Mouse (Mus musculus) hindbrain, embryonic 11.5 days (tissue): ENCODE results near the gene Cdc42ep5. TPM values are rescaled to one million over a fixed set of nuclear protein-coding genes. Genes with fewer than 3 reads are reported as not detected.

Source experiments
- ATAC-seq: fragments of 200-750 bp; cut with Nextera tagmentation; 2 replicates; pipeline ENCODE4 v1.8.0; 2017; ENCODE audit warnings: mild to moderate bottlenecking, moderate TSS enrichment, moderate library complexity; ENCODE audit not compliant: low FRiP score
- DNase-seq: peaks from one replicate; pipeline ENCODE4 v3.0.0-alpha.2; 2015; ENCODE audit warnings: low spot score
- H3K27ac ChIP-seq: fragments of 300-500 bp; sonication (generic); 2 replicates; pipeline ENCODE4 v1.5.1; 2014; ENCODE audit warnings: mild to moderate bottlenecking, low read depth, low read length
- H3K27me3 ChIP-seq: fragments of 300-500 bp; sonication (generic); 2 replicates; pipeline ENCODE4 v1.6.1; 2014; ENCODE audit warnings: mild to moderate bottlenecking, low read length, moderate library complexity, mixed read lengths; ENCODE audit not compliant: control insufficient read depth, insufficient read depth
- H3K36me3 ChIP-seq: fragments of 300-500 bp; sonication (generic); 2 replicates; pipeline ENCODE4 v1.6.1; 2014; ENCODE audit warnings: mild to moderate bottlenecking, low read length, moderate library complexity, mixed read lengths; ENCODE audit not compliant: control insufficient read depth, insufficient read depth
- H3K4me1 ChIP-seq: fragments of 300-500 bp; sonication (generic); replicated peaks from 2 replicates; pipeline ENCODE4 v1.6.1; 2014; ENCODE audit warnings: low read length, mixed read lengths; ENCODE audit not compliant: control insufficient read depth, insufficient read depth
- H3K4me2 ChIP-seq: fragments of 300-500 bp; sonication (generic); replicated peaks from 2 replicates; pipeline ENCODE4 v1.6.1; 2014; ENCODE audit warnings: mild to moderate bottlenecking, low read depth, low read length
- H3K4me3 ChIP-seq: fragments of 300-500 bp; sonication (generic); 2 replicates; pipeline ENCODE4 v1.5.1; 2014; ENCODE audit warnings: low read depth, low read length
- H3K9ac ChIP-seq: fragments of 300-500 bp; sonication (generic); 2 replicates; pipeline ENCODE4 v1.6.1; 2014; ENCODE audit warnings: low read depth, low read length
- H3K9me3 ChIP-seq: fragments of 300-500 bp; sonication (generic); 2 replicates; pipeline ENCODE4 v1.6.1; 2016; ENCODE audit warnings: low read length; ENCODE audit not compliant: control insufficient read depth
- WGBS: fragments of 180-500 bp; shearing (Covaris S2); extraction: QIAGEN DNeasy Blood & Tissue Kit; methylation state at CpG from one replicate; pipeline ENCODE4 v1.1.7; 2014; 5-methylcytosine and 5-hydroxymethylcytosine counted together
- polyA plus RNA-seq: library from polyadenylated mRNA; unstranded; fragments of >200 nt; fragmentation: Nextera tagmentation; extraction: Ambion mirVana; gene quantifications from 2 replicates; pipeline ENCODE4 v1.2.1, GENCODE M21; 2014

Cdc42ep5 gene
- polyA plus RNA-seq, 1 experiment from 2014 or later, result 20.7 TPM

DNA sequence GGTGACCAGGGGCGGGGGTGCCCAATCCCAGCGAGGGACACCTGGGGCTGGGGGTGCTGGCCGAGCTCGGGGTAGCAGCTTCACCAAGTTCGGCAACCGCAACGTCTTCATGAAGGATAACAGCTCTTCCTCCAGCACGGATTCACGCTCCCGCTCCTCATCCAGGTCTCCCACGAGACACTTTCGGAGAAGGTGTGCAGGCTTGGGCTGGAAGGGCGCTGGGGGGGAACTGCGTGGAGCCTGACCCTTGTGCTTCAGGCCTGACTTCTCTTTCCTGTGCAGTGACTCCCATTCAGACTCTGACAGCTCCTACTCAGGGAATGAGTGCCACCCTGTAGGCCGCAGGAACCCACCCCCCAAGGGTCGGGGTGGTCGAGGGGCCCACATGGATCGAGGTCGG is 21.2 kb downstream of the Cdc42ep5 start:
- no peaks in the 10 kb centered on the region for H3K27me3 ChIP-seq
- no peak overlapping the region for H3K27ac ChIP-seq
- peaks cover 2% of the 10 kb centered on the region; the same call in 1 of the 2 replicates for H3K4me1 ChIP-seq
- H3K36me3 ChIP-seq, result peaks cover 51% of the 10 kb centered on the region
- H3K4me2 ChIP-seq, result no peak overlapping the region
- no peaks in the 10 kb centered on the region for H3K9me3 ChIP-seq
- WGBS, result 96% methylated on average over 18 of the region's 19 CpGs
- no peak overlapping the region for H3K4me3 ChIP-seq
- H3K9ac ChIP-seq, result no peak overlapping the region
- DNase-seq, result no peak
- no peak for ATAC-seq

DNA sequence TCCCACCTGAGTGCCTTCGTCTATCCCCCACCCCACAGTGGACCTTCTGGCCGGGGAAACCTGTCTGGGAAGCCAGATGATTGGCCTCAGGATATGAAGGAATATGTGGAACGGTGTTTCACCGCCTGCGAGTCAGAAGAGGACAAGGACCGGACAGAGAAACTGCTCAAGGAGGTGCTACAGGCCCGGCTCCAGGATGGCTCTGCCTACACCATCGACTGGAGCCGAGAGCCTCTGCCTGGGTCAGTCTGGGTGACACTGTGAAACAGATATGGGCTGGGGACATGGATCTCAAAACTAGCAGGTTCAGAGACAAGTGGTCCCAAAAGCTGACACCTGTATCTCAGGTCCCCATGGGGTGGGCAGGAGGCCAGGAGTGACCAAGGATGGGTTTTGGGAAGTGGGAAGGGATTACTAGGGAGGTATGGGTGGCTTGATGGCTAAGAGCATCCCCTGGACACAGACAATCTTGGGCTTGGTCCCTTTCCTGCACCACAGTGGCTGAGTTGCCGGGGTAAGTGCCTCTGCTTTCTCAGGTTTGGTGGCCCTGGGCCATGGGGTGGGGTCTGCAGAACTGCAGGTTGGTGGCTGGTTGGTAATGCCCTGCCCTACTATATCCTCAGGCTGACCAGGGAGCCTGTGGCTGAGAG is 21.7 kb downstream of the Cdc42ep5 start:
- DNase-seq (no peak), ATAC-seq (no peak)
- no peak overlapping the region for H3K9ac ChIP-seq
- peaks cover 1% of the 10 kb centered on the region; the same call in 1 of the 2 replicates for H3K4me1 ChIP-seq
- H3K4me2 ChIP-seq, result no peak overlapping the region
- 95% methylated on average over 10 of the region's 10 CpGs for WGBS
- no peak overlapping the region for H3K4me3 ChIP-seq
- H3K27me3 ChIP-seq, result no peaks in the 10 kb centered on the region
- H3K9me3 ChIP-seq, result no peaks in the 10 kb centered on the region
- peaks cover 51% of the 10 kb centered on the region for H3K36me3 ChIP-seq
- H3K27ac ChIP-seq, result no peak overlapping the region

DNA sequence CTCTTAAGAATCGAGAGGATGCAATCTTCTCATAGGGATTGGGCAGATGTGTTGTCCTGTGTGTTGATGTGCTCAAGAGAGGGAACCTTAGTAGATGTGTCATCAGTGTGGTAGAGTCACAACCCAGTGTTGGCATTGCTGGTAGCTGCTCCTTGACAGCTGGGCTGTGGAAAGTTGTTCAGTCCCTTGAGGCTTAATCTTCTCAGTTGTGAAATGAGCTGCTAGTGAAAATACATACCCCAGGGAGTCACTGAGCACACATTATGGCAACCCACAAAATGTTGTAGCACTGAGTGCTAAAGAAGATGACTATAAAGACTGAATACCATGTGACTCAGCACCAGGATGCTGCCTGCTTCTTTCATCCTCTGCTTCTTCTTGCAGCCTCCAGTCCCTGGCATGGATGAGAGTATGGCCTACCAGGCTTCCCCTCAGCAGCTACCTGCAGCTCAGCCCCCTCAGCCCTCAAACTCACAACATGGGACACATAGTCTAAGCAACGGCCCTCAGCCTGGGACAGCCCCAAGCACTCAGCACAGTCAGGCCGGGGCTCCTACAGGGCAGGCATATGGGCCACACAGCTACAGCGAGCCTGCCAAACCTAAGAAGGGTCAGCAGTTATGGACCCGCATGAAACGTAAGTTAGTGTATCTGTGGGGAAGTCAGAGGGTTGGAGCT is 22.9 kb downstream of the Cdc42ep5 start:
- Histone ChIP-seq H3K4me3 (no peak overlapping the region), H3K27me3 (no peaks in the 10 kb centered on the region), H3K4me1 (peaks cover 3% of the 10 kb centered on the region; the same call in 1 of the 2 replicates), H3K36me3 (peaks cover 46% of the 10 kb centered on the region), H3K9ac (no peak overlapping the region), H3K4me2 (no peak overlapping the region), H3K9me3 (no peaks in the 10 kb centered on the region), H3K27ac (no peak overlapping the region)
- ATAC-seq (no peak), DNase-seq (no peak)
- 97% methylated on average over 6 of the region's 6 CpGs for WGBS

DNA sequence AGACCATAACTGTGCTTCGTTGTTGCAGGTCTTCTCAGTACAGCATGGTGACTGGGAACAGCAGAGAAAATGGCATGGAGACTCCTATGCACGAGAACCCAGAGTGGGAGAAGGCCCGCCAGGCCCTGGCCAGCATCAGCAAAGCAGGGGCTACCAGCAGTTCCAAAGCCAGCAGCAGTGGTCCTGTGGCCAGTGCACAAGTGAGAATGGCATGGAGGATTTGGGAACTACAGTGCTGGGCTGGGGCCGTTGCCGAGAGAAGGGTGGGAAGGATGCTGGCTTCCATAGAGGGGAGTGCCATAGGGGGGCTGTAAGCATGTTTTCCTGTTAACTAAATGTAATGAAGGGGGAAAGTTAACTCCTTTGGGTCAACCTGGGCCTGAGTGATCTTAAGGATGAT is 25.3 kb downstream of the Cdc42ep5 start:
- Histone ChIP-seq H3K36me3 (peaks cover 36% of the 10 kb centered on the region), H3K4me1 (peaks cover 3% of the 10 kb centered on the region; the same call in 1 of the 2 replicates), H3K9me3 (no peaks in the 10 kb centered on the region), H3K27ac (no peak overlapping the region), H3K9ac (no peak overlapping the region), H3K4me3 (no peak overlapping the region), H3K4me2 (no peak overlapping the region), H3K27me3 (no peaks in the 10 kb centered on the region)
- no peak for DNase-seq
- 95% methylated on average over 5 of the region's 5 CpGs for WGBS
- ATAC-seq, result no peak

DNA sequence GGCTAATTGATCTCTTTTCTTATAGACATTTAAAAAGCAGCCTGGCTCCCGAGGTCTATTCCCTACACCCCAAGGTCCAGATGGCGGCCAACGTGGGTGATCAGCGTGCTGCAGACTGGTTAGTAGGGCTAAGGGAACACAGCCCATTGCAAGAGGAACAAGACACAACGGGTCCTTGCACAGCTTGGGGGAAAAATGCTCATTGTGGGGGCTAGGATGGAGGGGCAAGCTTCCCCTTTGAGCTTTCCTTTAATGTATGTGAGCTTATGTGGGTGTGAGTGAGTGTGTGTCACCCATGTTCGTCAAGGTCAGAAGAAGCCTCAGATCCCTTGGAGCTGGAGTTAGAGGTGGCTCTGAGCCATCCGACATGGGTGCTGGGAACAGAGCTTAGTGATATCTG is 26.0 kb downstream of the Cdc42ep5 start:
- Histone ChIP-seq H3K27me3 (no peaks in the 10 kb centered on the region), H3K27ac (no peak overlapping the region), H3K4me3 (no peak overlapping the region), H3K9me3 (no peaks in the 10 kb centered on the region), H3K9ac (no peak overlapping the region), H3K36me3 (peaks cover 31% of the 10 kb centered on the region), H3K4me1 (peaks cover 3% of the 10 kb centered on the region; the same call in 1 of the 2 replicates), H3K4me2 (no peak overlapping the region)
- DNase-seq, result no peak
- 97% methylated on average over 7 of the region's 7 CpGs for WGBS
- no peak for ATAC-seq

DNA sequence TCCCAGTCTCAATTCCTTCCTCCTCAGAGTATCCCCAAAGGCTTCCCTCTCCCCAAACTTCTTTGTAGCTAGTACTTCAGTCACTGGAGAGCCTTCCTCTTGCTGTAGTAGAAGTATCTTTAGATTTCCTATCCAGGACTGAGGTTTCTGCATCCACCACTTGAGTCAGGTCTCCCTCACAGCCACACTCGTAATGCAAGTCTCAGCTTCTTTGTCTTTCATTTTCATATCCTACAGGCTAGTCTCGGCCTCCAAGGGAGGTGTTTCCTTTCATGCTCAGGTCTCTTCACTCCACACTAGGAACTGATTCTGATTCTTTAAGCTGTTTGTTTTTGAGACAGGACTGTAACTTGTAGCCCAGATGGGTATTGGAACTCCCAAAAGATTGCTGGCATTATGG is 26.5 kb downstream of the Cdc42ep5 start:
- Histone ChIP-seq H3K27ac (no peak overlapping the region), H3K27me3 (no peaks in the 10 kb centered on the region), H3K9ac (peak overlapping the region; percentile 85), H3K9me3 (no peaks in the 10 kb centered on the region), H3K4me3 (peak overlapping the region; percentile 50), H3K4me2 (peak overlapping the region; percentile 78), H3K4me1 (peaks cover 3% of the 10 kb centered on the region; the same call in 1 of the 2 replicates), H3K36me3 (peaks cover 26% of the 10 kb centered on the region)
- 88% methylated on average over 2 of the region's 2 CpGs for WGBS
- ATAC-seq, result no peak
- DNase-seq, result no peak

DNA sequence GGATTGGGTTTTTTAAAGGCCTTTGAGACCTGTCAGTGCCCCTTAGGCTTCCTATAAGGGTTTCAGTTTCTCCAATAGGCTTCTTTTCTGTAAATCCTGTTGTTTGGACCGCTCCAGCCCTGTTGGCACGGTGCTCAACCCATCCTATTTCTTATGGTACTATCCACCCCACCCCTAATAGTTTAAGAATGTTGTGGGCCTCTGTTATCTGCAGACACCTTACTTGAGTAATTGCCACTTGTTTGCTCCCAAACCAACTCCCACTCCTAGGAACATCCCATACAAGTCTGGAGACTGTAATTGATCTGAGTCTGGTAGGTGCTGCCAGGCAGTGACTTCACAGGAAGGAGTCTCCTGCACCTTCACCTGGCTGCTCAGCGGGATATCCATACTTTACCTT is 26.9 kb downstream of the Cdc42ep5 start:
- Histone ChIP-seq H3K4me1 (peaks cover 3% of the 10 kb centered on the region; the same call in 1 of the 2 replicates), H3K9me3 (no peaks in the 10 kb centered on the region), H3K27me3 (no peaks in the 10 kb centered on the region), H3K9ac (peak overlapping the region; percentile 85), H3K4me3 (peak overlapping the region; percentile 50), H3K36me3 (peaks cover 23% of the 10 kb centered on the region), H3K27ac (peak overlapping the region; percentile 93), H3K4me2 (peak overlapping the region; percentile 78)
- DNase-seq (no peak), ATAC-seq (no peak)
- WGBS, result 47% methylated on average over 3 of the region's 3 CpGs

DNA sequence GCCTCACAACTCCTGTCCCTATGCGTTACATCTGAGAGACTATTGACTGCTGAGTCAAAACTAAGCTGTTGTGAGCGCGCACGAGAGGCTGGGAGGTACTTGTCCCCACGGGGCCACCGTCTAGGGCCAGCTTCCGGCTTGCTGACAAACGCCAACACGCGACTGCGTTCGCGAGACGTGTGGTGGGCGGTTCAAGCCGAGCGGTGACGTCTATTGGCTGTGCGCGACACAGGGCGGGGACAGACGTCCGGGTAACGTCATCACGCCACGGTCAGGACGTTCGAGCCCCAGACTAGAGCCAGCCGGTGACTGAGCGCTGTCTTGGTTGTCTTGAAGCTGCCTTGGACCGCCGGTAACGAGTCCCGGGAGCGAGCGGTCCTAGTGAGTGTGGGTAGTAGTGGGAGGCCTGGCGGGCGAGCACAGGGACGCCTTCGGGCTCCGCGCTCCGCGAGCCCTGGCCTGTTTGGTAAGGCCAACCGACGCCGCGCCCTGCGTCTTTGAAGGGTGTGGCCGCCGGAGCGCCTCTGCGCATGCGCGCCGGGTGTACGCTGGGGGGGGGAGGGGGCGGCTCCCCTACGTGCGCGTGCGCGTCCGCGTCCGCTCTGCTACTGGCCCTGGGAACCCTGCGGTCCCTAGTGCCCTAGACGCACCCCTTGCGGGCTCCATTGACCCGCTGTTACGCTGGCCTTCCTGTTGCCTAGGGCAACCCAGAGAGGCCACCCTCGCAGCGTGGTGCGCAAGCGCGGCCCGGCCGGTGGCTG is 27.7 kb downstream of the Cdc42ep5 start, which contains the start of gene Leng8:
Leng8 (plus strand) TSS at position 269 of the 761 bp plus-strand sequence.
- DNase-seq (peak; percentile 98), ATAC-seq (peak; percentile 99)
- H3K4me3 ChIP-seq, result peak within 1 kb of the TSS; percentile 50
- H3K9ac ChIP-seq, result peak within 1 kb of the TSS; percentile 85
- peak within 1 kb of the TSS; percentile 93 for H3K27ac ChIP-seq
- peaks cover 17% of the 10 kb centered on the region for H3K36me3 ChIP-seq
- under 1% methylated on average over 69 of the region's 78 CpGs for WGBS
- H3K9me3 ChIP-seq, result no peaks in the 10 kb centered on the region
- H3K27me3 ChIP-seq, result no peaks in the 10 kb centered on the region
- peaks cover 3% of the 10 kb centered on the region; the same call in 1 of the 2 replicates for H3K4me1 ChIP-seq
- peak within 1 kb of the TSS; percentile 78 for H3K4me2 ChIP-seq
